Mouse (Mus musculus) mouse embryonic stem cell (cell line): ENCODE data around the gene Rph3al.

Experiments used
- in situ Hi-C, 2 experiments: fragments of 300-500 bp; cut with MboI; formaldehyde crosslinking; loops; 1 replicate in 1 of 2; 3 replicates in 1 of 2; pipeline ENCODE4 v1.14.3; 2019 to 2020; ENCODE audit warnings: low sequenced_read_pairs in 2 of 2, low pct_unique_long_range_greater_than_20kb in 1 of 2, mixed read lengths in 1 of 2; ENCODE audit not compliant: unreplicated experiment in 1 of 2

The Rph3al gene

GRCm38 (mm10) chr11:75878460-75878859 is 59.8 kb downstream of the Rph3al start:
- in situ Hi-C loops, result no loop called here

DNA sequence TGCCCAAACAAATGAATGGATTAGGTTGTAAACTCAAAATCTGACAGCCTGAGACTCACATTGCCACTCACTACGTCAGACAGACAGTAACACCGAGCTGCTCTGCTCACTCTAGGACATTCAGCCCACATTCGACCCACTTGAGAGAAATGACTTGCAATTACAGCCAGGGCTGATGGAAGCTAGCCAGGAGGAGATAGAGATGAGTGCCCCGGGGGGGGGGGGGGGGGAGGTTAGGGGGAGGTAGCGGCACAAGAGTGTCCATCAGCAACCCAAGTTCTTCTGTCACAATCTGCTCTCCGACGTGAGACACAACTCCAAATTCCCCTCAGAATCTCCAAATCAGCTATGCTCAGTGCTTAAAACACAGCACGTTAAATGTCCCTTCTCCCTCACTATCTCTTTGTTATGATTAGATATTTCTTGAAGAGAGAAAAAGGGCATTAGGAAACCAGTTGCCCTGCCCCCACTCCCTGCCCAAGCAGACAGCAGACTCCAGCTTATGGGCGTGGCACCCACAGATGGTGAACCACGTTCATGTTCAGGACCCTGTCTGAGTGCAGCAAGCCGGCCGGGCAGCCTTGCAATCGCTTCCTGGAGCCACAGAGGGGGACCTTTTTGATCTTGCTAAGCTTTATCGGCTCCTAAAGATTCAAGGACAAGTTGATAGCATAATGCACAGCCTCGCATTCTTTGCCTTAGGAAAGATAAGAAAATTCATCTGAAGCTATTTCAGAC is 62.0 kb downstream of the Rph3al start:
- in situ Hi-C loops, result no loop called here

GRCm38 (mm10) chr11:75871688-75872087 is 66.5 kb downstream of the Rph3al start:
- in situ Hi-C loops, result no loop called here

GRCm38 (mm10) chr11:75870947-75871346 is 67.3 kb downstream of the Rph3al start:
- in situ Hi-C loops, result no loop called here

GRCm38 (mm10) chr11:75870386-75870785 is 67.8 kb downstream of the Rph3al start:
- in situ Hi-C loops, result no loop called here

- in situ Hi-C loops, result no loop called here
These were observed 68.3 kb downstream of the Rph3al start for GRCm38 (mm10) chr11:75869898-75870297.

- in situ Hi-C loops, result no loop called here
These were observed 71.4 kb downstream of the Rph3al start for GRCm38 (mm10) chr11:75866861-75867260.

- in situ Hi-C loops, result no loop called here
These were observed 72.4 kb downstream of the Rph3al start for GRCm38 (mm10) chr11:75865859-75866258.

DNA sequence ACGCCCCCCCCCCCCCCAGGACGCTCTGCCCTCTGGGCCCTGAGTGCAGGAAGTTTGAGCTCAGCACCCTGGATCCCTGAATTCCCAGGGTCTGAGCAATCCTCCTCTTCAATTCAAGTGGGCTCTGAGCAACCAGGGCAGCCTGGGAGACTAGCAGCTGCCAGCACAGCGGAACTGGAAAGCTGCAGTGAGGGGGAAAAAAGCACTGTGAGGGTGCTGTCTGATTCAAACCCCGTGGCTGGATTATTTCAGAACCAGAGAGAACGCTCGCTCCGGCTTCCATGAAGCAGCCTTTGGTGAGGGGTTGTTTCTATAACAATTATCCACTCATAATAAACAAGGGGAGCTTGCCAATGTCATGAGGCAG is 73.0 kb downstream of the Rph3al start:
- in situ Hi-C loops, result no loop called here

DNA sequence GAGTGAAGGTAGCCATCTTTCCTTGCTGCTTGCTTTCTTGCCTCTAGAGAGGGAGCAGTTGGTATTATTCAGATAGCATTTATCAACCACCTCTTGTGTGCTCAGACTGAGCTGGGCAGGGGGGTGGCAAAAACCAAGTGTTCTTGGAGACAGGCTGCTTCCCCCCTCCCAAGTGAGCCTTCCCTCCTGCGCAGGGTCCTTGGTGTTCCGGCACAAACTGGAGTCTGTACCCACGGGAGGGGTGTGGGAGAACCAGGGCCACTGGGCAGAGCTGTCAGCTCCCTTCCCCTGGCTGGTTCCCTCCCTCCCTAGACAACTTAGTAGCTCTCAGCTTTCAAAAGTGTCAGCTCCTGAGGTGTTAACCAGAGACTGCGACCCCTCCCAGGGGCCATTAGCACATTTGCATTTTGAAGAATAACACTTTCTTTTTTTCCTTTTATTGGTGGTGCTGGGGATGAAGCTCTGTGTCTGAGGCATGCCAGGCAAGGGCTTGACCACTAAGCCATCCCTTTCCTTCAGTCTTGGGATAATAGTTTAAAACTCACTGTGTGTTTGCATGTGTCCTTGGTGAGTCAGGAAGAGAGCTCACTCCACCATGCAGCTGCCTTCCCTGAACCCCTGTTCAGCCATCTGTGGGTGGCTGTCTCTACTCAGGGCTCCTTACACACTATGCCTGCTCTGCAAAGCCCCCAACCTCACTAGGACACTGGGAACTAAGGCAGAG is 73.5 kb downstream of the Rph3al start:
- in situ Hi-C loops, result no loop called here

DNA sequence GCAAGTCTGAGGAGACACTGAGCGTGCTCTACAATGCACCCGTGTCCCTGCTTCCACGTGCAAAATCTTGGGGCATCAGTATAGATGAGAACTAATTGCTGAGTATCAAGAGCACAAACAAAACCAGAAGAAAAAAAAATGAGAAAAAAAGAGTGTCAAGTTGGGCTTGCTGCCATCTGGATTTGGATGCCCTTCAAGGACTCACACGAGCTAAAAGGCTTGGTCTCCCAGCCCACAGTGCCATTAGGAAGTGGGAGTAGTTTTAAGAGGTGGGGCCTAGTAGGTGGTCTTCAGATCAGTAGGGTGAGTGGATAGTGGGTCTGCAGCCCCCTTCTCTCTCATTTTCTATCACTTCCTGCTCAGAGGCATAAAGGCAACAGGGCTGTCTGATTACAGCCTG is 75.8 kb downstream of the Rph3al start:
- in situ Hi-C loops, result no loop called here

DNA sequence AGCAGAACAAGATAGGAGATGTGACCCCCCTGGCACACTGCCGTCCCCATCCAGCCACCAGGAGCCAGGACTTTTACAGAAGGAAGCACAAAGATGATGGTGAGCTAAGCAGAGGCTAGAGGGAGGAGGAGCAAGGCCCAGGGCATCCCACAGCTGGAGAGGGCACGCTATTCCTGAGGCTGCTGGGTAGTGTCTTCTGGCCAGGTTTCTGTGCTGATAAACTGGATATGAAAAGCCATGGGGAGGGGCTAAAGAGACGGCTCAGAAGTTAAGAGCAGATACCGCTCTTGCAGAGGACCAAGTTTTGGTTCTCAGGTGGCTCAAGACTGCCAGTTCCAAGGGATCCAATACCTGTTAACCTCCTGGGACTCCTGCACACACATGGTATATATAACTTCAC is 76.6 kb downstream of the Rph3al start:
- in situ Hi-C loops, result no loop called here

GRCm38 (mm10) chr11:75861213-75861612 is 77.0 kb downstream of the Rph3al start:
- in situ Hi-C loops, result no loop called here

DNA sequence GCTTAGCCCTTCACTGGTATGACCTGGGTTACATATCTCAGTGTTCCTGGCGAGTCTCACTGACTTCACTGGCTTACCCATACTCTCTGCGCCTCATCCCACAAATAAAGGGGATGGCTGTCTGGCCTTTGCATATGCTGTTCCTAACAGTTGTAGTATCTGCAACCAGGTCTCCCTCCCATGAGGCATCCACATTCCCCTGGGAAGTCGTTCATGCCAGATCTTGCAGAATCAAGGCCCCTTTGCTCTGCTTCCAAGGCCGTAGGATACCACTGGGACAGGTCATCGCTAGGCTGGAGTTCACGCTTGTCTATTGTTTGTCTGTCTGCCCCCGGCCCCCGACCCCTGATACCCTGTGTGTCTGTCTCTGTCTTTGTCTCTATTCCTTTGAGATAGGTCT is 78.8 kb downstream of the Rph3al start:
- in situ Hi-C loops, result no loop called here

DNA sequence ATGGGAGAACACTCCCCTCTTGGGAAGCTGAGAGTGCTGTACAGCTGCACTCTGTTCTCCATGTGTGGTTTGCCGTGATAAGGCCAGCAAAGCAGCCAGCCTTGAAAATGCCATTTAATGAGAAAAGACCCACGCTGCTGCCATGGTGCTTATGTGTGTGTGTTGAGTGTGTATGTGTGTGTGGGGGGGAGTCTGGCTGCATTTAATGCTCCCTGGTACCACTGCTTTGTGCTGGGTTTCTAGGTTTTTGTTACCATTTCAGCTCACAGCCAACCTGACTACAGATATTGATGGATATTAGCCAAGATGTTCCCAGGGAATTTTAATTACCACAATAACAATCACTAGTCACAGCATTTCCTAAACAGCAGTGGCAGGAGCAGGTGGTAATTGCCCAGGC is 79.3 kb downstream of the Rph3al start:
- in situ Hi-C loops, result no loop called here

GRCm38 (mm10) chr11:75857781-75858180 is 80.4 kb downstream of the Rph3al start:
- in situ Hi-C loops, result no loop called here

- in situ Hi-C loops, result no loop called here
These were observed 83.9 kb downstream of the Rph3al start for GRCm38 (mm10) chr11:75854327-75854726.

DNA sequence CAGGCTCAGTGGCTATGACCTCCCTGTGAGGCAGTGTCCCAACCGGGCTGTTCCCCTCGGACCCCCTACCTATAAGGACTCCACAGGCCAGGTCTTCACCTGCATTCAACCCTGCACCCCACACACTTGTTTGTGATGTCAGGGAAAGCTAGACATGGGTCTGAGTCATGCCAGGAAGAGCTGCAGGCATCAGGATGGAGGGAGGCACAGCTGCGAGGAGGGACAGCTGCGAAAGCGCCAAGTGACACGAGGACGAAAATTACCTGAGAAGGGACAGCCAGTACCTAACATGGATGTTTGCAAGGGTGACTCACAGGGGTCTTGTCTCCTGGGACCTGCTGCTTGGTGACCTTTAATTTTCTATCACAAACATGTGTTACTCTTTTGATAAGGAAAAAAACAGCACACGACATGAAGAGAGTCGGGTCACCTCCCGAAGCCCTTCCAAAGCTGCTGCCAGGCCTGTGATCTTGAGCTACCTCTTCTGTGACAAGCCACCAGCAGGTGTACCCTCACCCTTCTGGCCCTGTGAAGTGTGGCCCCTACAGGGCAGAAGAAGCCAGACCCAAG is 85.1 kb downstream of the Rph3al start:
- in situ Hi-C loops, result no loop called here

DNA sequence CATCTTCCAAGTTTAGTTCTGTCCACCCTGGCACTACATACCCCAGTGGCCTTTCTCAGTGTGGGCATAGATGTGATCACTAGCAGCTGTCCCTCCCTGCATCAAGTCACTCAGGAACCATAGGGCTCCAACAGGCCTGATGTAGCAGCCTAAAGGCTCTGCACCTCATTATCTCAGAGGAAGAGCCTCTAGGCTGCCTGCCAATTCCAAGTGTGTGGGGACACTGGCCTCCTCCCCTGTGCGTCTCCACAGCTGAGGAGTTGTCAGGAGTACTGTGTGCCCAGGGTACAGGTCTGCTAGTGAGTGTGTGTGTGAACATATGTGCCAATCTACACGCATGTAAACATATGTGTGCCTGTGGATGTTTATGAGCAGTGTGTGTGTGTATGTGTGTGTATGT is 85.7 kb downstream of the Rph3al start:
- in situ Hi-C loops, result no loop called here

- in situ Hi-C loops, result no loop called here
These were observed 88.7 kb downstream of the Rph3al start for GRCm38 (mm10) chr11:75849552-75849951.
